In genomic region chr3:149673926-149674325, GRCm38 (mm10) we compare ENCODE assay signal across 25 mouse cellular contexts.
"Had no signal": no experiment of that assay in that cellular context is flagged by ENCODE, and none has a peak within 500 bp of the region (broad histone marks: within the 10 kb centered on the region; RNA-seq: fewer than 3 reads in every experiment).

No protein-coding gene starts in this region.

- H3K36me3 ChIP-seq: heart, embryonic 13.5 days; heart, embryonic 15.5 days; hindbrain, embryonic 13.5 days; hindbrain, embryonic 15.5 days; kidney, embryonic 15.5 days; limb, embryonic 13.5 days; limb, embryonic 15.5 days had no signal

- H3K27me3 ChIP-seq: heart, embryonic 13.5 days; heart, embryonic 15.5 days; hindbrain, embryonic 13.5 days; hindbrain, embryonic 15.5 days; kidney, embryonic 15.5 days; limb, embryonic 13.5 days; limb, embryonic 15.5 days had no signal

- H3K9me3 ChIP-seq: heart, embryonic 13.5 days; heart, embryonic 15.5 days; hindbrain, embryonic 13.5 days; hindbrain, embryonic 15.5 days; kidney, embryonic 15.5 days; limb, embryonic 13.5 days; limb, embryonic 15.5 days had no signal

- H3K4me1 ChIP-seq: heart, embryonic 15.5 days; hindbrain, embryonic 13.5 days; hindbrain, embryonic 15.5 days; kidney, embryonic 15.5 days; limb, embryonic 13.5 days; limb, embryonic 15.5 days had no signal

- ATAC-seq: hindbrain, postnatal 0 days; intestine, embryonic 16.5 days had no signal

- H3K27ac ChIP-seq: heart, adult 2 months; heart, embryonic 13.5 days; heart, embryonic 15.5 days; hindbrain, embryonic 13.5 days; hindbrain, embryonic 15.5 days; hindbrain, postnatal 0 days; kidney, embryonic 15.5 days; kidney, postnatal 0 days; limb, embryonic 13.5 days; limb, embryonic 15.5 days had no signal

- H3K4me2 ChIP-seq: heart, embryonic 11.5 days; heart, embryonic 13.5 days; heart, embryonic 15.5 days; hindbrain, embryonic 13.5 days; hindbrain, embryonic 15.5 days; kidney, embryonic 15.5 days; limb, embryonic 13.5 days; limb, embryonic 15.5 days had no signal

- DNase-seq: gastrocnemius, postnatal 14 days; gastrocnemius, postnatal 36 days; heart, adult 11 months; heart, adult 2 months; heart, postnatal 14 days; heart, postnatal 36 days; kidney, adult 11 months; kidney, adult 2 months; kidney, adult 9 months; kidney, postnatal 14 days; kidney, postnatal 36 days; layer of hippocampus, adult 9-11 months; layer of hippocampus, postnatal 36 days; left cerebral cortex, postnatal 4 days had no signal

- H3K4me3 ChIP-seq: heart, adult 2 months; heart, embryonic 13.5 days; heart, embryonic 15.5 days; hindbrain, embryonic 13.5 days; hindbrain, embryonic 15.5 days; kidney, embryonic 15.5 days; limb, embryonic 13.5 days; limb, embryonic 15.5 days had no signal

- H3K9ac ChIP-seq: heart, embryonic 13.5 days; heart, embryonic 15.5 days; hindbrain, embryonic 13.5 days; hindbrain, embryonic 15.5 days; kidney, embryonic 15.5 days; limb, embryonic 13.5 days; limb, embryonic 15.5 days had no signal
